Mouse (Mus musculus) kidney, postnatal 25 days (tissue): ENCODE measurements at regions not wholly inside any gene's neighbourhood (a gene's known extent, or its start where the extent isn't known, plus 50 kb on each side); places are given as distances from the start of the nearest gene placed in this dataset.
"Not testable (repeated sequence)": the region's sequence is repeated elsewhere in the genome, so short reads cannot be mapped to it uniquely, and the experiment has no call there.

ENCODE experiments used
- DNase-seq, 2 experiments: peaks; one replicate each; pipeline ENCODE4 v3.0.0; 2021; ENCODE audit warnings: mixed read lengths in 2 of 2

DNA sequence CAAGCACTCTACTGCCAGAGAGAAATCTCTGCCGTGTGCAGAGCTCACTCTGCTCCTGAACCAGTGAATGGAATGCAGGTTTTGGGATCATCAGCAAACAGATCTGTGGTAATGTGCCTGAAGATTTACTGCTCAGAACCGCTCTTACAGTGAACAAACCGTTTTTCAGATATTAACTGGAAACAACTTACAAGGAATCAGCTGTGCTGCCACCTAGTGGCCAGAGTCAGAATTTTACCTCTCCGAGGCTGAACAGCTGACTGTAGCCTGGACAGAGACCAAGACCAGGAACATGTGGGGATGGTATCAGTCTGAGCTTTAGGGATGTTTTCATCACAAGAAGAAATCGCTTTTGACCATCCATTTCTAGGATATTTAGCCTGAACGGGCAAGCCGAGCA is 65.3 kb downstream of the Gm15023 start:
- DNase-seq: peak in 1 of 2 experiments; percentile 52

DNA sequence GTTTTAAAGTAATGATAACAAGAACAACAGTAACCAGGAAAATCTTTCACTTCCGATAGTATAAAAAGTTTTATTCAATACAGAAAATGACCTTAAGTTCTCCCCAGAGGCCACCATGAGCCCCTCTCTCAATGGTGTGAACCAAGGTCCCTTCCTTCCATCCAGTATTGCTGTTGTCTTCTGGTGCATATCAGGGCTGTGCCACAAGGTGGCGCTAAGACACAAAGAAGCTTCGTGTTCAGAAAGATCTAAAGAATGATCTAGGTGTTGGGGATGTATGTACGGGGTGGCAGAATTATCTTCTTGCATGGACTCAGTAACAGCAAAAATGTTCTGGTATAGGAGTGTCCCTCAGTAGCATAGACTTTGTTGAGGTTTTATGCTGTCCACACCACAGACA is 66.6 kb downstream of the Gm15023 start:
- peak in 1 of 2 experiments; percentile 46 for DNase-seq

DNA sequence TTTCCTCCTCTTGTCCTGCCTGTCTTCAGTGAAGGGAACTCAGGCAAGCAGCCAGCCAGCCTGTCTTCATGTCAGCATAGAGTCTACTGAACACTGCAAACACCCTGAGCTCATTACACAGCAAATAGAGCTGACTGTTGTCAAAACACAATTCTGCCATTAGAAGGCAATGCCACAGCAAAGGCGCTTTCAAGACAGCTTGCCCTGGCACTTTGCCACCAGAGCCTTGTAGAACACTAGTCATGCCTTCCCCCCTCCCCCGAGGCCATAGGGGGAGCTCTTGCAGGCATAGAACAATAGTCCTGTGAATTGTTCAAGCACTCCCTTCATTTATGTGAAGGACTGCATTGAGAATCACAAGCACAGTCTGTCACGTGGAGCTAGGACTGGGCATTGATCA is 75.8 kb downstream of the Gm15023 start:
- DNase-seq: peak in 1 of 2 experiments; percentile 16

DNA sequence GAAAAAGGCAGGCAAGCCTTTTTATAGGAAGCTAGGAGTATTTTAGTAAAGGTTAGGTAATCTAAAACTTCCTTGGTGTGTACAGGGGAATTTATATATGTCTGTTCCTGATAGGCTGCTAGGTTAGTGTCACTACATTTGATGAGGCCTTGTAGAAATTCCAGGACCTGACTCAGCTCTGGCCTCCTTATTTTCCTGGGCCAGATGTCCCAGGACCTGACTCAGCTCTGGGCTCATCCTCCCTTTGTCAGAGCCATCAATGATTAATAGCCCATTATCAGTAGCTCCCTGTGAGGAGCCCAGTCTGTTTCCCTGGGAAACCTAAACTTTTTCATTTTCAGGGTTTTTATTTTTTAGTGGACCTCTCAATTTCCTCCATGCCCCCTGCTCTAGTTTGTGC is 79.3 kb downstream of the Gm15023 start:
- DNase-seq: no peak

DNA sequence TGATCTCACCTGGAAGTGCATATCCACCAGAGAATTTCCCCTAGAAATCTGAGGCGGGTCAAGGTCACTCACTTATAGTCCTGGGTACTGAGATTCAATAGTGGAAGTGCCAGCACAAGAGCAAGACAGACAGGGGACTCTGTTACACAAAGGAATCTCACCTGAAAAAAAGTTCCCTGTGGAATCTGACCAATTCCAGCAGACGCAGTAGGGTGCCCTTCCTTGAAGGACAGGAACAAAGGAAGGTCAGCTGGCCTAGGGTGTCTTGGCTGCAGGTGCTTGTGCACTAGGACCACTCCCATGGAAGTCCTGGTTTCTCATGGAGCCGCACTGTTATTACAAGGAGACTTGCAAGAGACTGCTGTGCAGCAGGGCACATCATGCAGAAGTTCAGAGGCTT is 81.2 kb downstream of the Gm15023 start:
- no peak for DNase-seq

DNA sequence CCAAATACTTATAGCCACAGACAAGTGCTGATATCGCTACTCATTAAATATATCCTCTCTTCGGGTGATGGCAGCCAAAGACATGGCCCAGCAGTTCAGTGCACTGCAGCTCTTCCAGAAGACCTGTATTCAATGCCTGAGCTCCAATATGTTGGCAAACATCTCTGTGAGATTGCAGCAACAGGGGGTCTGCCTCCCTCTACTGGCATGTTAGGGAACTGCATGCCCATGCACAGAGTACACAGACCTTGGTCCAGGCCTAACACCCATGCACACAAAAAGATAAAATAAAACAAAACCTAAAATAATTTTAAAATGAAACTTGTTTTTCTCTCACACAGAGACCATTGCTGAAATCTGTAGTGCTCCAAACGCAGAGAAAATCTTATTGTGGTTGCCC is 82.1 kb upstream of the Zmat1 start:
- peak; percentile 63 to 74 for DNase-seq

DNA sequence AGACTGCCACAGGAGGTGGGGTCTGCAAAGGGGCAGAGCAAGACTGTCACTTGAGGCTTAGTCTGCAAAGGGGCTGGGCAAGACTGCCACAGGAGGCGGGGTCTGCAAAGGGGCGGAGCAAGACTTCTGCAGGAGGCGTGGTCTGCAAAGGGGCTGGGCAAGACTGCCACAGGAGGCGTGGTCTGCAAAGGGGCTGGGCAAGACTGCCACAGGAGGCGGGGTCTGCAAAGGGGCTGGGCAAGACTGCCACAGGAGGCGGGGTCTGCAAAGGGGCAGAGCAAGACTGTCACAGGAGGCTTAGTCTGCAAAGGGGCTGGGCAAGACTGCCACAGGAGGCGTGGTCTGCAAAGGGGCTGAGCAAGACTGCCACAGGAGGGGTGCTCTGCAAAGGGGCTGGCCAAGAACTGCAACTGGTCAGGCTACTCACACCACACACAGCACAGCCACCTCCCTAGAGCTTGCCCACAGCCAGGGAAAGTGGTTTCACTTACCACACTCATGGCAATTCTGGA is 78.1 kb upstream of the Zmat1 start:
- peak; percentile 5 to 78 for DNase-seq

DNA sequence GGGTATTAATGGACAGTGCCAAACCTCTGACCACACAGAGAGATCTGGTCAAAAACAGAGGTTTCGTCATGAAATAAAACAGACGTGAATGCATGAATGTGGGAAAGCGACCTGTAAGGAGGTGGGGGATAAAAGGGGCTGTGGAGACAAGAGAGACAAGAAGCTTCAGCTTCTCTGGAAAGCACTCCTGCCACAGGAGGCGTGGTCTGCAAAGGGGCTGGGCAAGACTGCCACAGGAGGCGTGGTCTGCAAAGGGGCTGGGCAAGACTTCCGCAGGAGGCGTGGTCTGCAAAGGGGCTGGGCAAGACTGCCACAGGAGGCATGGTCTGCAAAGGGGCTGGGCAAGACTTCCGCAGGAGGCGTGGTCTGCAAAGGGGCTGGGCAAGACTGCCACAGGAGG is 77.6 kb upstream of the Zmat1 start:
- peak; percentile 1 to 40 for DNase-seq

DNA sequence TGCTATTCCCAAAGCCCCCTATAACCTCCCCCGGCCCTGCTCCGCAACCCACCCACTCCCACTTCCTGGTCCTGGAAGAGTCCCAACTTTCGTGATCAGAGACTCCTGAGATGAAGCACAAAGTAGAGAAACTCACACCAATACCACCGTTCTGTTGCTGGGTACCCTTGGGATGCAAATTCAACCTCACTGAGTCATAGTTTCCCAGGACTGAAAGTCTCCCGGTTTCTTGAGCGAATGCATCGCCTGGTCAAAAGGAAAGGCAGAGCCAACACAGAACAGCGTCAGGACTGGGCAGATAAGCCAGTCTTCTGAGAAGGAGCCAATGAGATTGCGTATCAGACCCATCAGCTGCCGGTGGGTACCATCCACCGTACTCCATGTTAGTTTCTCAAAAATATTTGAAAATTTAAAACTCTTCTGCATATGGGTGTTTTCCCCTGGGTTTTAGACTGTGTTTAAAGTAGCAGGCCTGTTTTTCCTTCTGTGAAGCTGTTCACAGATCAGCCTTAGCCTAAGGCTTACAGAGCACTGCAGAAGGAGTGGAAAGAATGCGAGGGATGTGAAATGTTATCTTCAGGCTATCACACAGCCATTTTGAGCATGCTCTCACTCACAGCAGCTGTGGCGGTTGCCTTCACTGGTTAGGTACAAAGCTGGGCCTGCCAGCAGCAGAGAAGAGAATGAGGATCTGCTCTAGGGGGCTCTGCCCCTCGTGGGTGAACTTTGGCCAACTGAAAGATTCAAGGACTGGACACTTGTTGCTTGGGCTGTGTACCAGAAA is 77.0 kb upstream of the Zmat1 start:
- not testable (repeated sequence) for DNase-seq

DNA sequence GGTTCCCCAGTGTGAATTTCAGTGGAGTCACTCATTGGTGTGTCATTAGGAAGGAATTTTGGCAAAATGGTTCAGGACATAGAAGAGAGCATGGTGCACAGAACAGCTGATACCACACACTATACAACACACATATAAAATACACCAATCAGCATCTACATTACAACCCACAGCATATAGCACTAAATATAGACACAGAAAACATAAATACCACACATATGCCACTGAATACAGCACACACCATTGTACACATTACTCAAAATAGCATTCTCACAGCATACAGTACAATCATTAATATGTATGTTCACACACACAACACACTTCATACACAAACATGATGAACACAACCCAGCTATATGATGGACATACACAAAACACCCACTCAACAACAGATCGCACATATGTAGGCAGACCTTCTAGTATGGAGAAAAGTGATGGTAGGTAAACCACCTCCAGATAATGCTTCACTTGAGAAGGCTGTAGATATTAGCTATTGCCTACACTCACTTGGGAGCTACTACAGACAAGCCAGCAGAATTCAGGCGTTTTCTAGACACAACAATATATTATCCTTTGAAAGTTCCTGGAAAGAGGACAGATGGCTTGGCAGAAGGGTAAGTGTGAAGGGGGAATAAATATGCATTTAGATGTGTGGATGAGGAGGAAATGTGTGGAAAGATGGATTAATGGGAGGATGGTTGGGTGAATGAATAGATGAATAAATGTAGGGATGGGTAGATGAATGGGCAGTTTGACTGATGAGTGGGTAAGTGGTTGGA is 71.6 kb upstream of the Zmat1 start:
- no peak for DNase-seq

GRCm38 (mm10) chrX:135079388-135079787 is 70.4 kb upstream of the Zmat1 start:
- DNase-seq: no peak

DNA sequence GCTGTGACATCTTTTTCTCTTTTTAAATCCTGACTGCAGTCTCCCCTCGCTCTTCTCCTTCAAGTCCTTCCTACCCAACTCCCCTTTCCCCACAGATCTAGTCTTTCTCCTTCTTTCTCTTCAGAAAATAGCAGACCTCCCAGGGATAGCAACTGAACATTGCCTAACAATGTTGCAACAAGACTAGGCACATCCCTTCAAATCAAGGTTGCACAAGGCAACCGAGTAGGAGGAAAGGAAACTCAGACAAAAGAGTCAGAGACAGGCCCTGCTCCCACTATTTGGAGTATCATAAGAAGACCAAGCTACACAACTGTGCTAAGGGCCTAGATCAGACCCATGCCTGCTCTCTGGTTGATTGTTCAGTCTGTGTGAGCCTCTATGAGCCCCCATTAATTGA is 66.9 kb upstream of the Zmat1 start:
- DNase-seq: no peak

- DNase-seq: no peak
Measured at GRCm38 (mm10) chrX:135069448-135069847, 60.4 kb upstream of the Zmat1 start.

DNA sequence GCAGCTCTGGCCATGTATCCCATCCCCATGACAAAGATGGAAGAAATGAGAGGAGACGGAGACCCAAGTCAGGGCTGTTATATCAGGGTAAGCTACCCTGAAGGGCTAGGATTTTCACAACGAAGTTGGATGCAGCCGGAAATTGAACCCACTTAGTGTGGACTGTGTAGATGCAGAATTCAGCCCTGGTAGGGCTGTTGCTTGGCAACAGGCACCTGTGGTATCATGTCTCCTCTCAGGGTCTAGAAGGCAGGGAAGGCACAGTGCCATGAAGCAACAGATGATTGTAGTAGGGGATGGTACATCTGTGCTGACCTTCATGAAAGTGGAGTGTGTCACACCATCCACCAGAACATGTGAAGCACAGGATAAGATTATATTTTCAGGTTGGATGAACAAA is 51.2 kb upstream of the Zmat1 start:
- DNase-seq: no peak

- DNase-seq: no peak
Measured at GRCm38 (mm10) chrX:135058949-135059348, 49.9 kb upstream of the Zmat1 start.
